Mouse (Mus musculus) brain, embryonic 14.5 days (tissue): Measurements from ENCODE around the gene Gm45521. TPM values are rescaled to one million over a fixed set of nuclear protein-coding genes. Genes with fewer than 3 reads are reported as not detected.
A peak's percentile ranks its signal among the peaks of the same experiment; 100 is the strongest.

ENCODE experiments used
- DNase-seq: peaks from one replicate; pipeline ENCODE4 v3.0.0-alpha.2; 2011; ENCODE audit warnings: low read depth
- CTCF ChIP-seq: fragments of 200-500 bp; IDR thresholded peaks from 2 replicates; pipeline ENCODE4 v1.5.1; 2012; ENCODE audit warnings: inconsistent platforms, mild to moderate bottlenecking, moderate library complexity, borderline replicate concordance; ENCODE audit not compliant: insufficient read depth, insufficient read length; ENCODE audit errors: extremely low read depth
- POLR2A ChIP-seq: fragments of 200-500 bp; IDR thresholded peaks from 2 replicates; pipeline ENCODE4 v1.6.1; 2012; ENCODE audit warnings: mild to moderate bottlenecking, inconsistent platforms, borderline replicate concordance; ENCODE audit not compliant: poor library complexity, insufficient read depth, insufficient read length, severe bottlenecking; ENCODE audit errors: extremely low read depth
- polyA plus RNA-seq: library from polyadenylated mRNA; depleted of rRNA; stranded (reverse); fragments of >200 nt; gene quantifications from 2 replicates; pipeline ENCODE4 v1.2.3, GENCODE M21; 2012

The Gm45521 gene
- polyA plus RNA-seq, 1 experiment: 0.14 TPM

GRCm38 (mm10) chr14:7954071-7954471 is 3.0 kb upstream of the Gm45521 start:
- peak; percentile 45 for DNase-seq
- TF ChIP-seq POLR2A (no peak), CTCF (no peak)

DNA sequence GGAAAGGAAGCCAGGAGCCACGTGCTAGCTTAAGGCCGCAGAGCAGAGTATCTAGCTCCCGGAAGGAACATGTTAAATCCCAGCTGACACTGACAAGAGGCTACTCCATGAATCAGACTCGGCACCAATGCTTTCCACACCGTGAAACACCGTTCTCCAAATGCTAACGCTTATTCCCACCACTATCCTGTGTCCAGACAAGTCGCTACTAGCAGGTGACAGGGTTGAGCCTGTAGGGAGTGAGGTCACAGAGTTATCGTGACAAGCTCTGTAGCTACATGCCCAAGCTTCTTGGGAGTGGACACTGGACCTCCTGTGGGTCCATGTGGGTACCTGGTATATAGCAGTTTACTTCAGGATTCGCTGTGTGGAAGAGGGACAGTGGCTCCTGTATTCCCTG is 661 bp upstream of the Gm45521 start:
- no peak for DNase-seq
- no peak for TF ChIP-seq POLR2A

DNA sequence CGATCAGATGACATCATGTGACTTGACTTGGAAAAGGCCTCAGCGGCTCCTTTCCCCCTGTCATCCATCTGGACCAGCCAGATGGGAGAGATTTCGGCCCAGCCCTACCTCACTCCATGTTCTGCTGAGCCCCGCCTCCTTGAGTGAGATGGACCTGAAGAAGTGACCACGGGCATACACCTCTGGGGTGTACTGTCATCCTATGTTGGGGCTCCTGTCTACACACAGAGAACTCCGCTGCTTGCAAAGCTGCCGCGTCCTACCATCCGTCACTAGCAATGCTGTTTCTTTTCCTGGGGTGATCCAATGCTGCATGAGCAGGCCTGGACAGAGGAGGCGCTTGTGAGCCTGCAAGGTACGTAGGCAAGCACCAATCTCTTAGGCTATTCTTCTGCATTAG is 3.5 kb downstream of the Gm45521 start:
- TF ChIP-seq POLR2A (no peak), CTCF (peak; percentile 52; the same call in 1 of the 2 replicates)

DNA sequence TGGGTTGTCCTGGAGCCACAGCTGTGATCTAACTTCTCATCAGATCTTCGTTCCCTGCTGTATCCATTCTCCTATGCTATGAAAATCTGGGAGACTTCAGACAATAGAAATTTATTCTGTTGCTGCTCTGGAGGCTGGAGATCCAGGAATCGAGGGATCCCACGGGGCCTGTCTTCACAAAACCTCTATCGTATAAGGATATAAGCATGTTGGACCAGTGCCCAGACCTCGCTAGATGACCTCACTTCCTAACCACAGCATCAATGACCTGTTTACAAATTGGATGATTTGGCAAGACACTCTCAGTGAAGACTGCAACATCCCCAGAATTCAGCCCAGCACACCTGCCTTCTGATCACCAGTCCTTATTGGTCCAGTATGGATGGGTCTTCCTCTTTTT is 4.6 kb downstream of the Gm45521 start:
- peak; percentile 39 for DNase-seq
- TF ChIP-seq POLR2A (no peak), CTCF (no peak)

More for the DNA sequence above, 3.5 kb downstream of the Gm45521 start:
- peak; percentile 55 for DNase-seq

DNA sequence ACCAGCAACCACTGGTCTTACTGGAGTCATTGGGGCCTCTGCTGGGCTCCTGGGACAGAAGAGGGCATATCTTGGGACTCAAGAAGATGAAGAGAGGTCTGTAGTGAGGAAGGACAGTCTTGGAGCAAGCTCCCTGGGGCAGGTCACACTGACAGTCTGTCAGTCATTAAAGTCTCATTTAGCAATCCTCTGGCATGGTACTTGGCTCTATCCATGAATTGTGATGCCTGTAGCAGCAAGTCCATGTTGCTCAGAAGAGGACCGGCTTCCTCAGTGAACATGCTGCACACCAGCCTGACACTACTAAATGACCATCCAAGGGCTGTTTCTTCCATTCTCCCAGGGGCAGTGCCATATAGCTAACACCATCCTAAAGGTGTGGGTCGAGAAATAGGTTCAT is 5.5 kb downstream of the Gm45521 start:
- no peak for DNase-seq
- TF ChIP-seq CTCF: no peak
- no peak for TF ChIP-seq POLR2A

- no peak for DNase-seq
- no peak for TF ChIP-seq CTCF
- no peak for TF ChIP-seq POLR2A
These were observed 6.1 kb downstream of the Gm45521 start for GRCm38 (mm10) chr14:7963160-7963559.

DNA sequence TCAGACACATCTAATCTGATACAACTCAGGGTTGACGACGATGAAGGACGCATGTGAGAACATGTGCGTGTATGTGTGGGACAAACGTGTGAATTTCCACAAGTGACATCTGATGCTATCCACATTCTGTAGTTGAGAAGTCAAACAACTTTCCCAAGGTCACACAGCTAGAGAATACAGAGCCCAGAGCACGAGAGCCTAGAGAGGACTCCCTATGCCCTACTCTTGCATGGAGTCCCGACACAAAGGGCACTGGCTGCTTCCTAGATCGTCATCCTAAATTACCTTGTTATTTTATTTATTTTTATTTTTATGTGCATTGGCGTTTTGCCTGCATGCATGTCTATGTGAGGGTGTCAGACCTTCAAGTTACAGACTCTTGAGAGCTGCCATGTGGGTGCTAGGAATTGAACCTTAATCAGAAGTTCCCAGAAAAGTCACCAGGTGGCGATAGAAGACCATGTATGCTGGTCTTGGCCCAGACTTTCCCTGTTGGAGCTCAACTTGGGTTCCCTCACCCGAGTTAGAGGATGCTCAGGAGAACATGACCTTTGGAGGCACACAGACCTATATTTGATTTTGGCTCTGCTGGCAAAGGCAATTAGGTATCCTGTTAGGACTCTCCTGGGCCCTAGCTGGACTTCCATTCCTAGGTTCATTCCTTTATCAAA is 7.3 kb downstream of the Gm45521 start:
- no peak for TF ChIP-seq POLR2A
- TF ChIP-seq CTCF: peak; percentile 78; the same call in 1 of the 2 replicates
- peak; percentile 83 for DNase-seq

GRCm38 (mm10) chr14:7971889-7972493 is 14.9 kb downstream of the Gm45521 start:
- no peak for DNase-seq
- TF ChIP-seq CTCF (no peak), POLR2A (no peak)

DNA sequence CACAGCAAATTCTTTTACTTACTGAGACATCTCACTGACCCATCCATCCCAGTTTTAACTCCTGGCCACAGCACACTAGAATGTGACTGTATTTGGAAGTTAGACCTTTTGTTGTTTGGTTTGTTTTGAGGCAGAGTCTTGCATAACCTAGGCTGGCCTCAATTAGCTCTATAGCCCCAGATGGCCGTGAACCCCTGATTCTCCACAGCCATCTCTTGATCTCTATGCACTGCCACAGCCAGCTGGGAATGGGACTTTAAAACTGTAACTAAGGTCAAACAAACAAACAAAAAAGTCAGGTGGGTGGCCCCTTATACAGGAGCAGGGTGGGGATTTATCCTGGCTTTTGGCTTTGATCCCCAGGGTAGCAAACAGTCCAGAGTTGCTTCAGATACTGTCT is 17.6 kb downstream of the Gm45521 start:
- TF ChIP-seq POLR2A (no peak), CTCF (no peak)

GRCm38 (mm10) chr14:7975177-7975576 is 18.1 kb downstream of the Gm45521 start:
- TF ChIP-seq CTCF: no peak
- no peak for TF ChIP-seq POLR2A
- no peak for DNase-seq

More for the DNA sequence above, 17.6 kb downstream of the Gm45521 start:
- DNase-seq: no peak

DNA sequence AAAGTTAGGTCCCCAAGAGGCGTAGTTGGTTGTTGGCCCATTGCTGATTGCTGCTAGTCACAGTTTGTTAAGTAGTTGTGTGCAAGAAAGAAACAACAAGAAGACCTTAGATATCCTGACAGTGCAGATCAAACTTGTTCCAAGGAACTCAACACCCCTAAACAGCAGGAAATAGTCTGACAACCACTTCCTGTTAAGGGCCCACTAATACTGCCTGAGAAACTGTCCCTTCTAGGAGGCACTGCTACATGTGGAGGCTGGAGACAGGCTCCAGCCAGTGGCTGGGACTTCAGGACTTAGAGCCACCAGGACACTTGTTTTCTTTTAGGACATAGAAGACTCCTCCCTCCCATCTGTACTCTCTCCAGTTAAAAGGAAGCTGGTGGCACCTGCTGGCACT is 20.4 kb downstream of the Gm45521 start:
- no peak for TF ChIP-seq POLR2A
- DNase-seq: no peak

GRCm38 (mm10) chr14:7978183-7978582 is 21.1 kb downstream of the Gm45521 start:
- TF ChIP-seq CTCF (no peak), POLR2A (no peak)
- DNase-seq: no peak
